Mouse (Mus musculus) brain, embryonic 14.5 days (tissue): ENCODE data around the gene Smtn.

ENCODE experiments used
- CTCF ChIP-seq: fragments of 200-500 bp; IDR thresholded peaks from 2 replicates; pipeline ENCODE4 v1.5.1; 2012; ENCODE audit warnings: inconsistent platforms, mild to moderate bottlenecking, moderate library complexity, borderline replicate concordance; ENCODE audit not compliant: insufficient read depth, insufficient read length; ENCODE audit errors: extremely low read depth
- POLR2A ChIP-seq: fragments of 200-500 bp; IDR thresholded peaks from 2 replicates; pipeline ENCODE4 v1.6.1; 2012; ENCODE audit warnings: mild to moderate bottlenecking, inconsistent platforms, borderline replicate concordance; ENCODE audit not compliant: poor library complexity, insufficient read depth, insufficient read length, severe bottlenecking; ENCODE audit errors: extremely low read depth

GRCm38 (mm10) chr11:3474480-3475115 lies 65.8 kb downstream of the Smtn start:
- TF ChIP-seq CTCF: peak; percentile 38; the same call in 1 of the 2 replicates
- no peak for TF ChIP-seq POLR2A
